Mouse (Mus musculus) small intestine, adult 2 months (tissue): ENCODE results near the gene Sema6c.
A peak's percentile ranks its signal among the peaks of the same experiment; 100 is the strongest.

Experiments used
- CTCF ChIP-seq: fragments of 200-500 bp; IDR thresholded peaks from 2 replicates; pipeline ENCODE4 v1.5.1; 2012; ENCODE audit warnings: low read depth, mild to moderate bottlenecking, control low read depth, inconsistent platforms, low read length, moderate library complexity, mixed read lengths; ENCODE audit not compliant: insufficient replicate concordance, insufficient read length; ENCODE audit errors: extremely low read depth
- POLR2A ChIP-seq: fragments of 200-500 bp; IDR thresholded peaks from 2 replicates; pipeline ENCODE4 v1.6.1; 2012; ENCODE audit warnings: low read depth, mild to moderate bottlenecking, control low read depth, inconsistent platforms, low read length, moderate library complexity

DNA sequence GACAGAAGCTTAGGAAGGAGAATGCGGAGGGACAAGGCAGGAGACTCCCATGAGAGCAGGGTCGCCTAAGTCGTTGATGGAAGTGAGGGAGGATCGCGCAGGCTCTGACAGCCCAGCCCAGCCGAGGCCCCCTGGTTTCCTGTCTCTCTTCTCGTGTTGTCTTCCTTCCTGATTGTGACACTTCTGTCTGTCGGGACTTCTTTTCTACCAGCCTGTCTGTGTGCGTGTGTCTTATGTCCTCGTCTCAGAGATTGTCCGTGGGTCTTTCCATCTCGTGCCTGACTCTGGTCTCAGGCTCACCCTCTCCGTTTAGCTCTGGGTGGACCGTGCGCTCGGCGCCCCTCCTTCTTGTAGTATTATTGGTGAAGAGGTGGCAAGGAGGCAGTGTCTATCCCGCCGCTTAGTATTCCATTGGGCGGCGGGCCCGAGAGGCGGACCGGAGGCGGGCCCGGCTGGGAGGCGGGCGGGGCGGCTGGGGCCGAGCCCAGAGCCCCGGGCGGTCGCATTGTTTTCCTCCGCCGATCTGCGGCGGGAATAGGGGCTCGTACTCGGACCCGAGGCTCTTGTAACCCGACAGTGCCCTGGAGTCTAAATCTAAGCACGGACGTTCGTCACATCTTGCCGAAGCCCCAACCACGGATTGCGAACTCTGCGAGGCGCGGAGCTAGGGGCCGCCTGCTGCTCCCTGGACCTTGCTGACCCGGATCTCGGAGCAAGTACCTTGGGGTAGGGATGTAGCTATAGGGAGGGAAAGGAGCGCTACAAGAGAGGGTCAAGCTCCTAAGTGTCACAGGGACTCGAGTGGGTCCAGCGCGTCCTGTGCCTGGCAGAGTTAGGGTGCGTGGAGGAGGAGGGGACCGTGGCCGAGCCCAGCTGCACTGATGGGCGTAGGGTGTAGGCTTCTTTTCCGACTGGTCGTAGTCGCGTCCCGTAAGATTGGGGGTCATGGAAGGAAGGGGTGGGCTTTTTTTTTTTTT, at the start of gene Sema6c:
- TF ChIP-seq CTCF = no peak
- peak; percentile 52; the same call in 1 of the 2 replicates for TF ChIP-seq POLR2A
